Mouse (Mus musculus) embryonic fibroblast, embryonic 13.5 days (primary cell): Measurements from ENCODE around the gene Thrb. TPM values are rescaled to one million over a fixed set of nuclear protein-coding genes. Genes with fewer than 3 reads are reported as not detected.

Experiments used
- H3K27ac ChIP-seq: 2 replicates; pipeline ENCODE4 v1.5.1; 2012; ENCODE audit warnings: low read length, control low read depth, inconsistent platforms; ENCODE audit not compliant: insufficient read depth
- H3K4me1 ChIP-seq: 2 replicates; pipeline ENCODE4 v1.6.1; 2011; ENCODE audit warnings: low read length; ENCODE audit not compliant: control insufficient read depth, insufficient read depth
- H3K4me3 ChIP-seq: 2 replicates; pipeline ENCODE4 v1.5.1; 2011; ENCODE audit warnings: mild to moderate bottlenecking, control low read depth, low read length; ENCODE audit not compliant: insufficient read depth
- CTCF ChIP-seq: IDR thresholded peaks from 2 replicates; pipeline ENCODE4 v1.5.1; 2011; ENCODE audit warnings: mild to moderate bottlenecking, control low read depth, low read length, moderate library complexity, borderline replicate concordance; ENCODE audit not compliant: insufficient read depth
- POLR2A ChIP-seq: IDR thresholded peaks from 2 replicates; pipeline ENCODE4 v1.6.1; 2011; ENCODE audit warnings: low read depth, mild to moderate bottlenecking, control low read depth, low read length, moderate library complexity
- polyA plus RNA-seq: library from polyadenylated mRNA; stranded (reverse); fragments of >200 nt; gene quantifications from 2 replicates; pipeline ENCODE4 v1.2.4, GENCODE M21; 2011; ENCODE audit warnings: low read depth; ENCODE audit not compliant: missing spikeins, insufficient read length

Gene Thrb
- polyA plus RNA-seq, 1 experiment = 3.3 TPM

DNA sequence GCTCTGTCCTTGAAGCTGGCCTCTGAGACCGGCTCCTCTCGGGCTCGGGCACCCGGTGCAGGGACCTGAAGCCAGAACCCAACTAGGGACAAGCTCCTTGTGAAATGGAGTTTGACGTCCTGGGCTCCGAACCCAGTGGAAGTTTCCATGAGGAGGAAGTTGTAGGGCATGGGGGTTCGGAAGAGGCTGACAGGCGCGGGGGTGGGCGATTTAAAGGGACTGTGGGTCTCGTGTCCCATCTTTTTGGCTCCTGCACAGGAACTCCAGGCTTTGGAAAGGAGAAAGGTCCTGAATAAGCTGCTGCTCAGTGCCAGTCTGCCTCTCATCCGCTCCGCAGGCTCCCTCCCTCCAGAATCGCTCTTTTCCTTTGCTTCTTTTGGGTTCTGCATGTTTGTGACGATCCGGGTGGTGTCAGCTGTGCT is 1.1 kb downstream of the Thrb start:
- Histone ChIP-seq H3K27ac (no peak overlapping the region), H3K4me3 (peak overlapping the region; percentile 66), H3K4me1 (no peaks in the 10 kb centered on the region)
- TF ChIP-seq CTCF (no peak), POLR2A (no peak)

DNA sequence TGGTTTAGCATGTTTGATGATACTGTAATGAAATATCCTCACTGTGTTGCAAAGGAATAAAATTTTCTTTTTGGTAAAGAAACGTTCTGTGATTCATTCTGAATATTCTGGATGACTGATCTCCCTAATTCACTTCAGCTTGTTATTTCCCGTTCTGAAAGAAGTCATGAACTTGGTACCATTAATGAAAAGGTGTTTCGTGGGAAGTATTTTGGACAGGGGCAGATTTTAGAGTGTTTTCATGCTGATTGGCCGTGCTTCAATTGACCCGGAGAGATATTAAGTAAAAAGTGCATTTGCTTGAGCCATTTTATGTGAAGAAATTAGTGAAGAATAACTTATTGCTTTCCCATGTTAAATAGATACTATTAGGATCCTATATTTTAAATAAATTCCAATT is 2.0 kb downstream of the Thrb start:
- H3K4me1 ChIP-seq = no peaks in the 10 kb centered on the region
- H3K27ac ChIP-seq = no peak overlapping the region
- no peak for TF ChIP-seq POLR2A
- no peak for TF ChIP-seq CTCF
- H3K4me3 ChIP-seq = no peak overlapping the region

DNA sequence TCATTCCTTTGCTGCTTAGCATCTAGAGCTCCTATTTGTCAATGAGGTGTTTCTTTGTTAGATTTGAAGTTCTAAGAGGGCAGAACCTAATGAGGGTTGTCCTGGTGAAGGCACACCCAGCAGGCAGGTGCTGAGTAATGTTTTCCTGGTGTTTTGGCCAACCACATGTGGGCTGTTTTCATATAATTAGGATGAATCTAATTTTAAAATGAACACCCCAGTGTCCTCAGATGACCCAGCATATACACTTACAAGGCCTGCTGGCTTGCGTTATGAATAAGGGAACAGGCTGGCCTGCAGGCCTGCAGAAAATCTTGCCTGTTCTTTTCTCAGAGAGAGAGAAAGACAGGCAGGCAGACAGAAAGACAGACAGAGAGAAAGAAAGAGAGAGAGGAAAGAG is 14.3 kb downstream of the Thrb start:
- H3K4me1 ChIP-seq = peaks cover 3% of the 10 kb centered on the region; the same call in 1 of the 2 replicates
- H3K27ac ChIP-seq = no peak overlapping the region
- no peak for TF ChIP-seq POLR2A
- TF ChIP-seq CTCF = no peak
- no peak overlapping the region for H3K4me3 ChIP-seq

DNA sequence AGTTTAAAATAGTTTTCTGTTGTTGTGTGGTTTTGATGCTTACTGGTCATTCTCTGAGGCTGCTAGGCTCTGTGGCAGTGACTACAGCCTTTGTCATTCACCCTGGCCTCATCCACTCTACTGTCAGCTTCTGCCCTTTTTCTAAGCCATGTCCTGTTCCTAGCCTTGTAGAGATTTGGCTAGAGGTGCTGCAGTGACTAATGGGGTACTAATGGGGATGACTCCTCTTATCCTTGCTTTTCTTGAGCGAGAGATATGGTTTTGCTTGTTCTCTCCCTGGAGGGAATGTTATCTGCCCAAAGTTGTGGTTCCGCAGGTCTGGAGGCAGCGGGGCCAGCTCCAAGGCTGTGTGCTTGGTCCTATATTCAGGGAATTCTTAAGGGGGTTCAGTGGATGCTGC is 15.2 kb downstream of the Thrb start:
- H3K27ac ChIP-seq = no peak overlapping the region
- TF ChIP-seq POLR2A (no peak), CTCF (no peak)
- no peak overlapping the region for H3K4me3 ChIP-seq
- H3K4me1 ChIP-seq = peaks cover 3% of the 10 kb centered on the region; the same call in 1 of the 2 replicates

DNA sequence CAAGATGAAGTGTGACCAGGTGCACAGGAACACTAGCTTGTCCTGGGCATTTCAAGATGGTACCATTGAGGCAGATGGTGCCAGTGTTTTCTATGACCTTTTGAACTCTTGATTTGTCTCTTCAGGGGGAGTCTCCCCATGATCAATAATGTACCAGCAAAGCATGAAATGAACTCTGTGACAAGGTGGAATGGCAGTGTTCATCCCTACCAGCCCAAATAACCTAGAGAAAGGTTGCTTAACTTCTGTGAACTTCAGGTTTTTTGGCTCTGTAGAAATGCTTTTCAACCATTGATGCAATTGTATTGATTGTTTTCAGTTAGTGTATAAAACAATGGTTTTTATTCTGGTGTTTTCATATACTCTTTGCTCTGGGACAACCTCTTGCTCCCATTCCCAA is 21.4 kb downstream of the Thrb start:
- H3K27ac ChIP-seq = no peak overlapping the region
- H3K4me1 ChIP-seq = no peaks in the 10 kb centered on the region
- TF ChIP-seq CTCF (no peak), POLR2A (no peak)
- no peak overlapping the region for H3K4me3 ChIP-seq

DNA sequence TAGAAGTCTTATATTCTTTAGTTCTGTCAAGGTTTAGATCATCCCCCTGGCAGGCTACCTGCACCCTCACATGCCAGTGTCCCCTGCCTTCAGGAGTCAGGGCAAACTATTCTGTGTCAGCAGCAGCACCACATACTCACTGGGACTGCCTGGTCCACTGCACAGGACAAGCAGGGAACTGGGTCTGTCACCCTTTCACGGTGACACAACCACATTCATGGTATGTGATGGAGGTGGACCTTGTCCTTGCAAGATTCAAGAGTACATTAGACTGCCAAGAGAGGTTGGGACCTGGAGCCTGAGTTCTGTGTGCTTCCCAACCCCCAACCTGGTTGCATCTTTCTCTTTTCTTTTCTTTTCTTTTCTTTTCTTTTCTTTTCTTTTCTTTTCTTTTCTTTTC is 24.8 kb downstream of the Thrb start:
- H3K4me1 ChIP-seq = no peaks in the 10 kb centered on the region
- no peak overlapping the region for H3K4me3 ChIP-seq
- no peak overlapping the region for H3K27ac ChIP-seq
- no peak for TF ChIP-seq CTCF
- no peak for TF ChIP-seq POLR2A

DNA sequence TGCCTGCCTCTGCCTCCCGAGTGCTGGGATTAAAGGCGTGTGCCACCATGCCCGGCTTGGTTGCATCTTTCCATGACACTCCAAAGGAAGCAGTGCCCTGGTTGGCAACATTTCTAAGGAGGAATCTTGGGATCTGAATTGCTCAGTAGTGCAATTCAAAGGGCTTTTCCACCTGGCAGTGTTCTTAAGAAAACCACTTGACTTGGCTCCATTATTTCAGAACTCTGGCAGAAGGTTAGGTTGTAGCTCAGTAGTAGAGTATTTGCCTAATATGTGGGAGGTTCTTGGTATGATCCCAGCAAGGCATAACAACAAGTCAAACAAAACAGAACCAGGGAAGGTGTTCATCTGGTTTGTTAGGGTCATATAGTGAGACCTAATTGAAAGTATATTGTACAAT is 25.4 kb downstream of the Thrb start:
- Histone ChIP-seq H3K27ac (no peak overlapping the region), H3K4me3 (no peak overlapping the region), H3K4me1 (no peaks in the 10 kb centered on the region)
- TF ChIP-seq CTCF (no peak), POLR2A (no peak)

DNA sequence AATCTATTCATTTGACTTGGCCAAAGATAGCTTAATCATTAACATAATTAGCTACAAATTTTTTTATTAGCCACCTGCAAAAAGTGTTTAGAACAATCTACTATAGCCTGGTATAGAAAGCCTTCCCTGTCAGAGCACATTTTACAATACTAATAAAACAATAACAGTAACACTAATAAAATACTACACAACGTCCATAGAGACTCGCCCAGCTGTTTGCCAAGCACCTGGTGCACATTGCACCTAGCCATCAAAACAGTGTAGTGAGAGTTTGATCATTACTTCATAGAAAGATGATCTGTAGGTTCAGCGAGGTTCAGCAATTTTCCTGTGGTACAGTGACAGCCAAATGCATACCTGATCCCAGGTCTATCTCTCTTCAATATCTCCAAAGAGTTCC is 26.9 kb downstream of the Thrb start:
- TF ChIP-seq POLR2A (no peak), CTCF (no peak)

DNA sequence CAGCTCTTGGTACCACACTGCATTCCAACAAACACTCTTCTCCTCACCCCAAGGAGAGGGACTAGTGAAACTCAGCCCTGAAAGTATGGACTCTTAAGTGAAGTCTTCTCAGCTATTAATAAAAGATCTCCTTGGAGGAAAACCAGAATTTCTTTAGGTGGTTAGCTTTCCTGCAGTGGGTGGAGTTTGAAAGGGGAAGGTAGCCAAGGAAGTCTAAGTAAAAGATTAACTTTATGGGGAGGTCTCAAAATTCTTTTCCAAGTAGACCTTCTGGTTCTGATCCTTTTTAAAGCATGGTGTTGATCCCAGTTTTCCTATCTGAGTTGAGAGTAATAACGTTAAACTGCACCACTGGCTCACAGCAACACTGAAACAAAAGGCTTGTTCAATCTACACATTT is 31.2 kb downstream of the Thrb start:
- TF ChIP-seq CTCF (no peak), POLR2A (no peak)
- H3K4me3 ChIP-seq = no peak overlapping the region
- H3K4me1 ChIP-seq = no peaks in the 10 kb centered on the region
- H3K27ac ChIP-seq = no peak overlapping the region

More for the DNA sequence above, 26.9 kb downstream of the Thrb start:
- H3K4me1 ChIP-seq = no peaks in the 10 kb centered on the region
- no peak overlapping the region for H3K27ac ChIP-seq
- no peak overlapping the region for H3K4me3 ChIP-seq

DNA sequence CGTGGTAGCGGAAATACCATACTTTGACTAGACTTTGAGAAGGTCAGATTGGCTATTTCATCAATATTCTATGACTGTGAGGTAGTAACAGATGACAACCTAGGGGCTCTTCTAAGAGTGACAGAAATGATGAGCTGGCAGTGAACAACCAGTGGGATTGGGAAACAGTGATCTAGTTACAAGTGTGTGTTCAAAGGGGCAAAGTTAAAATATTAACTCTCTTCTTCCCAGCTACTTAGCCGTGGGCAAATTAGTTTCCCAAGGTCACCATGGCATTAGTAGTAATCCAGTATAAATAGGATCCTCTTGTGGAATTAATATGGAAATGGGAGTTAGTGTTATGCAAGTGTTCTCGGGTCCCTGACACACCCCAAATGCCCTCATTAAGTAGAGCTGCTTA is 35.5 kb downstream of the Thrb start:
- Histone ChIP-seq H3K27ac (no peak overlapping the region), H3K4me1 (no peaks in the 10 kb centered on the region), H3K4me3 (no peak overlapping the region)
- TF ChIP-seq POLR2A (no peak), CTCF (no peak)
